Mouse (Mus musculus): ENCODE measurements around the gene Cib4. TPM values are rescaled to one million over a fixed set of nuclear protein-coding genes. Genes with fewer than 3 reads are reported as not detected.
A peak's percentile ranks its signal among the peaks of the same experiment; 100 is the strongest.

Cib4 gene
- polyA plus RNA-seq, 1 experiment from 2014 or later, result not detected

DNA sequence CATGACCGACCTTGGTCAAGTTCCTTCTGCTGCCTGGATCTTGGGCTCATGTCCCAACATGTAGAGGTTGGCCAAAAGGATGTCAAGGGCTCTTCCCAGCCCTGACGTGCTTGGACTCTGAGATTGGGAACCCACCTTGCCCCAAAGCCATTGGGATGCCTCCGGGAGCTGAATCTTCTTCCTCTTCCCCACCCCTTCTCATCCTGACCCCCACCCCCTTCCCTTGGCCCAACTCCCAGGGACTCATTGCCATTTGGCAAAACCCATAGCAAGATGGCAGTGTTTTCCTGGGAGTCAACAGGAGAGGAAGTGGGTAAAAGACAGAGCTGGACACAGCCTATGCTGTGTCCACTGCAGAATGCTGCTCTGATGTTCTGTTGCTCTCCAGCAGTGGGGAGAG lies 43.9 kb upstream of the Cib4 start:
- H3K9me3 ChIP-seq (replicated peaks; ENCODE audit: control insufficient read depth, low read length, poor library complexity, severe bottlenecking), result no peaks in the 10 kb centered on the region
- H3K4me3 ChIP-seq (ENCODE audit: low read depth, low read length), result peak overlapping the region; percentile 73
- no peaks in the 10 kb centered on the region for H3K36me3 ChIP-seq (ENCODE audit: control insufficient read depth, insufficient read depth, low read length)
- ATAC-seq, result no peak
- no peak overlapping the region; the same call in 1 of the 2 replicates for H3K9ac ChIP-seq (ENCODE audit: low read depth, low read length)
- 76% methylated on average over 3 of the region's 3 CpGs for WGBS
- peaks cover 29% of the 10 kb centered on the region for H3K4me1 ChIP-seq (ENCODE audit: control insufficient read depth, insufficient read depth, low read length)
- H3K27ac ChIP-seq (ENCODE audit: low read length), result no peak overlapping the region
- peaks cover 3% of the 10 kb centered on the region; the same call in 1 of the 2 replicates for H3K27me3 ChIP-seq (ENCODE audit: control insufficient read depth, insufficient read depth, low read depth, low read length)
- H3K4me2 ChIP-seq (ENCODE audit: low read length), result peak overlapping the region; percentile 91

DNA sequence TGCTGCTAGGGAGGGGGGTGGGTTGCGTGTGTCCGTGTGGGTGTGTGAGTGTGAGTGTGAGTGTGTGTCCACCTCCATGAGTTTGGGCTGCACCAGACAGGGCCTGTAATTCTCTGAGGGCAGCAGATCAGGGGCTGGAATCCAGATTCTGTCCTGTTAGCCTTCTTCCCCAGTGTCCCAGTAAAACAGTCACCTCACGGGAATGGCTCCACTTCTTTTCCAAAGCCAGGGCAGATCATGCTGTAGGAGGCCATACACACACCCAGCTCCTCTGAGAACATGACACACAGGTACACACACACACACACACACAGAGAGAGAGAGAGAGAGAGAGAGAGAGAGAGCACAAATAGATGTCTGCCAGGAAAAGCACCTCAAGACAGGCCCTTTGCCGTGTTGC lies 43.4 kb upstream of the Cib4 start:
- peaks cover 26% of the 10 kb centered on the region for H3K4me1 ChIP-seq (ENCODE audit: control insufficient read depth, insufficient read depth, low read length)
- H3K9me3 ChIP-seq (replicated peaks; ENCODE audit: control insufficient read depth, low read length, poor library complexity, severe bottlenecking), result no peaks in the 10 kb centered on the region
- WGBS, result 38% methylated on average over 4 of the region's 4 CpGs
- ATAC-seq, result peak; percentile 18; the same call in 1 of the 2 replicates
- H3K27me3 ChIP-seq (ENCODE audit: control insufficient read depth, insufficient read depth, low read depth, low read length), result peaks cover 3% of the 10 kb centered on the region; the same call in 1 of the 2 replicates
- peak overlapping the region; percentile 91 for H3K4me2 ChIP-seq (ENCODE audit: low read length)
- H3K4me3 ChIP-seq (ENCODE audit: low read depth, low read length), result peak overlapping the region; percentile 73
- H3K36me3 ChIP-seq (ENCODE audit: control insufficient read depth, insufficient read depth, low read length), result no peaks in the 10 kb centered on the region
- peak overlapping the region; percentile 85 for H3K9ac ChIP-seq (ENCODE audit: low read depth, low read length)
- no peak overlapping the region for H3K27ac ChIP-seq (ENCODE audit: low read length)

DNA sequence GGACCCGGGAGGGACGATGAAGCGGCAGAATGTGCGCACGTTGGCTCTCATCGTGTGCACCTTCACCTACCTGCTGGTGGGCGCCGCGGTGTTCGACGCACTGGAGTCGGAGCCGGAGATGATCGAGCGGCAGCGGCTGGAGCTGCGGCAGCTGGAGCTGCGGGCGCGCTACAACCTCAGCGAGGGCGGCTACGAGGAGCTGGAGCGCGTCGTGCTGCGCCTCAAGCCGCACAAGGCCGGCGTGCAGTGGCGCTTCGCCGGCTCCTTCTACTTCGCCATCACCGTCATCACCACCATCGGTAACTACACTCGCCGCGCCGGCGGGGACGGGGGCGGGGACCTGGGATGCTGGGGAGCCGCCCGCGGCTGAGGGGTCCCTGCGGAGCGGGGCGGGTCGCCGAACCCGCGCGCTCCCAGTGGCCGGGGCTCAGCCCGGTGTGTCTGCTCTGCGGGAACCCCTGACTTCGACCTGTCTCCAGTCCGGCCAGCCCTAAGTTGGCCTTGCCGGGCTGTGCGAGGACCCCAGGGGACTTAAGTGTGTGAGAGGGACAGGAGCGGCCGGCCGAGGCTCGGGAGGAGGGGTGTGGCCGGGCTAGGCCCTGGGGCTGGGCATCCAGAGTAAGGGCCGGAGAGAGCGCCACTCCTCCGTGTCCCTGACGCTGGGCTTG lies 42.8 kb upstream of the Cib4 start:
- under 1% methylated on average over 67 of the region's 70 CpGs for WGBS
- H3K4me1 ChIP-seq (ENCODE audit: control insufficient read depth, insufficient read depth, low read length), result peaks cover 23% of the 10 kb centered on the region

DNA sequence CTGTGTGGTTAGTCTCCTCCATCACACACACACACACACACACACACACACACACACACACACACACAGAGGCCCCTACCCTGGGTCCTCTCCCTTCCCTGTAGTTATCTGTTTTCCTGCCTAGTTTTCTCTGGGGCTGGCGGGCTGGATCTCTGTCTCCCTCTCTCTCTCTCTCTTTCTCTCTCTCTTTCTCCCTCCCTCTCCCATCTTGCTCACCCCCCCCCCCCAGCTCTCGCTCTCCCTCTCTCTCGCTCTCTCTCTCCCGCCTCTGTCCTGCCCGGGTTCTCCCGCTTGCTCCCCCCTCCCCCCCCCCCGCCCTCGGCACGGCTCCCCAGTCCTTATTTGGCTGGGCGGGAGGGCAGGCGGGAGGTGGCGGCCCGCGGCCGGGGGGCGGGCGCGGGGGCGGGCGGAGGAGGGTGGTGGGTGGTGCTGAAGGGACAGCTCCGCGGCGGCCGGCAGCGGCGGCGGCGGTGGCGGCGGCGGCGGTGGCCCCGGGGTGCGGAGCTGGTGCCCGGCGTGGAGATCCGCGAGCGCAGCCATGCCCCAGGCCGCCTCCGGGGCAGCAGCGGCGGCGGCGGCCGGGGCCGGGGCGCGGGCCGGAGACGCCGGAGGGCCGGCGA lies 42.2 kb upstream of the Cib4 start, which contains the start of gene Kcnk3:
Kcnk3 (plus strand) TSS at position 490 of the 620 bp plus-strand sequence.
- Histone ChIP-seq H3K4me3 (ENCODE audit: low read depth, low read length) (peak within 1 kb of the TSS; percentile 73), H3K36me3 (ENCODE audit: control insufficient read depth, insufficient read depth, low read length) (no peaks in the 10 kb centered on the region), H3K4me1 (ENCODE audit: control insufficient read depth, insufficient read depth, low read length) (peaks cover 21% of the 10 kb centered on the region), H3K9me3 (replicated peaks; ENCODE audit: control insufficient read depth, low read length, poor library complexity, severe bottlenecking) (no peaks in the 10 kb centered on the region), H3K27ac (ENCODE audit: low read length) (peak within 1 kb of the TSS; percentile 86), H3K27me3 (ENCODE audit: control insufficient read depth, insufficient read depth, low read depth, low read length) (peaks cover 3% of the 10 kb centered on the region; the same call in 1 of the 2 replicates), H3K9ac (ENCODE audit: low read depth, low read length) (peak within 1 kb of the TSS; percentile 85), H3K4me2 (ENCODE audit: low read length) (peak within 1 kb of the TSS; percentile 91)
- 0% methylated on average over 2 of the region's 54 CpGs for WGBS
- ATAC-seq, result peak; percentile 69

More for the DNA sequence above, 42.8 kb upstream of the Cib4 start:
- Histone ChIP-seq H3K36me3 (ENCODE audit: control insufficient read depth, insufficient read depth, low read length) (no peaks in the 10 kb centered on the region), H3K27ac (ENCODE audit: low read length) (peak overlapping the region; percentile 86), H3K27me3 (ENCODE audit: control insufficient read depth, insufficient read depth, low read depth, low read length) (peaks cover 3% of the 10 kb centered on the region; the same call in 1 of the 2 replicates), H3K4me2 (ENCODE audit: low read length) (peak overlapping the region; percentile 91), H3K4me3 (ENCODE audit: low read depth, low read length) (peak overlapping the region; percentile 73), H3K9ac (ENCODE audit: low read depth, low read length) (peak overlapping the region; percentile 85), H3K9me3 (replicated peaks; ENCODE audit: control insufficient read depth, low read length, poor library complexity, severe bottlenecking) (no peaks in the 10 kb centered on the region)
- peak; percentile 74 for ATAC-seq

DNA sequence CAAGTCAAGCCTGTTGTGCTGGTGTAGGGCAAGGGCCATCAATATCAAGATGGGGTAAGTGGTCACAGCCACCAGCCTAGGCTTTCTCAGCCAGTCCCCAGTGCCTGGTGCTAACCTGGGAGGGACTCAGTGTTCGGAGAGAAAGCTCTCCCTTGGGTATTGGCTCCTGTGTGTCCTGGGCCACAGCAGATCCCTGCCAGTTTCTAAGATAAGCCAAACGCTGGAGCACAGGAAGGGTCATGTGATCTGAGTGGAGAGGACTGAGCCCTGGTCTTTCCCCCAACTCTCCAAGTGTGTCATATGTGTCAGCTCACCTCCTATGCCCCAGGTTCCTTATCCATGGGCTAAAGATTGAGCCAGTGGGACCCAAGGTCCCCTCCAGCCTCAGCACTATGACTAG lies 41.5 kb upstream of the Cib4 start:
- no peak for ATAC-seq
- Histone ChIP-seq H3K4me2 (ENCODE audit: low read length) (peak overlapping the region; percentile 91), H3K9me3 (replicated peaks; ENCODE audit: control insufficient read depth, low read length, poor library complexity, severe bottlenecking) (no peaks in the 10 kb centered on the region), H3K9ac (ENCODE audit: low read depth, low read length) (no peak overlapping the region; the same call in 1 of the 2 replicates), H3K27ac (ENCODE audit: low read length) (no peak overlapping the region), H3K4me1 (ENCODE audit: control insufficient read depth, insufficient read depth, low read length) (peaks cover 21% of the 10 kb centered on the region), H3K4me3 (ENCODE audit: low read depth, low read length) (peak overlapping the region; percentile 73), H3K27me3 (ENCODE audit: control insufficient read depth, insufficient read depth, low read depth, low read length) (peaks cover 3% of the 10 kb centered on the region; the same call in 1 of the 2 replicates), H3K36me3 (ENCODE audit: control insufficient read depth, insufficient read depth, low read length) (no peaks in the 10 kb centered on the region)
- WGBS, result 23% methylated on average over 2 of the region's 2 CpGs

DNA sequence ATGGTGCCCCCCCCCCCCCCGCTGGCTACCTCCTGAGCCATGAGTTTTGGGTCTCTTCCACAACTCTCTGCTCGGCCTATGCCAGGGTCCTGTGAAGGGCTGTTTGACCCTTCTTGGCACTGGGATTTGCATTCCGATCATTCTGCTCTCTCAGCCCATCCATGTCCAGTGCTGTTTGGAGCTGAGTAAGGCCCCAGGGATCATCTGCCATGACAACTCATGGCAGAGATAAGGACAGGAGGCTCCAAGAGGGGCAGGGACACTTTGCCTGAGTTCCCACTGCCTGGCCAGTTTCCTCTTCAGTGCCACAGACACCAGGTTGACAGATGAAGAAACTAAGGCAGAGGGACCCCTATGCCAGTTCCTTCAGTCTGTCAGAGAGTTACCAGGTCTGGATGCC lies 41.0 kb upstream of the Cib4 start:
- Histone ChIP-seq H3K4me2 (ENCODE audit: low read length) (no peak overlapping the region), H3K27ac (ENCODE audit: low read length) (no peak overlapping the region), H3K9ac (ENCODE audit: low read depth, low read length) (no peak overlapping the region)

GRCm38 (mm10) chr5:30582017-30582416 lies 36.4 kb upstream of the Cib4 start:
- no peak overlapping the region for H3K4me2 ChIP-seq (ENCODE audit: low read length)
- H3K27ac ChIP-seq (ENCODE audit: low read length), result no peak overlapping the region
- H3K4me3 ChIP-seq (ENCODE audit: low read depth, low read length), result no peak overlapping the region
- ATAC-seq, result no peak
- H3K27me3 ChIP-seq (ENCODE audit: control insufficient read depth, insufficient read depth, low read depth, low read length), result no peaks in the 10 kb centered on the region
- no peak overlapping the region for H3K9ac ChIP-seq (ENCODE audit: low read depth, low read length)
- 85% methylated on average over 5 of the region's 5 CpGs for WGBS
- H3K9me3 ChIP-seq (replicated peaks; ENCODE audit: control insufficient read depth, low read length, poor library complexity, severe bottlenecking), result no peaks in the 10 kb centered on the region
- no peaks in the 10 kb centered on the region for H3K36me3 ChIP-seq (ENCODE audit: control insufficient read depth, insufficient read depth, low read length)
- H3K4me1 ChIP-seq (ENCODE audit: control insufficient read depth, insufficient read depth, low read length), result no peaks in the 10 kb centered on the region; the same call in 1 of the 2 replicates

More for the DNA sequence above, 41.0 kb upstream of the Cib4 start:
- ATAC-seq, result no peak
- Histone ChIP-seq H3K36me3 (ENCODE audit: control insufficient read depth, insufficient read depth, low read length) (no peaks in the 10 kb centered on the region), H3K4me1 (ENCODE audit: control insufficient read depth, insufficient read depth, low read length) (peaks cover 21% of the 10 kb centered on the region), H3K27me3 (ENCODE audit: control insufficient read depth, insufficient read depth, low read depth, low read length) (peaks cover 3% of the 10 kb centered on the region; the same call in 1 of the 2 replicates), H3K9me3 (replicated peaks; ENCODE audit: control insufficient read depth, low read length, poor library complexity, severe bottlenecking) (no peaks in the 10 kb centered on the region), H3K4me3 (ENCODE audit: low read depth, low read length) (no peak overlapping the region)
- 83% methylated on average over 3 of the region's 3 CpGs for WGBS

DNA sequence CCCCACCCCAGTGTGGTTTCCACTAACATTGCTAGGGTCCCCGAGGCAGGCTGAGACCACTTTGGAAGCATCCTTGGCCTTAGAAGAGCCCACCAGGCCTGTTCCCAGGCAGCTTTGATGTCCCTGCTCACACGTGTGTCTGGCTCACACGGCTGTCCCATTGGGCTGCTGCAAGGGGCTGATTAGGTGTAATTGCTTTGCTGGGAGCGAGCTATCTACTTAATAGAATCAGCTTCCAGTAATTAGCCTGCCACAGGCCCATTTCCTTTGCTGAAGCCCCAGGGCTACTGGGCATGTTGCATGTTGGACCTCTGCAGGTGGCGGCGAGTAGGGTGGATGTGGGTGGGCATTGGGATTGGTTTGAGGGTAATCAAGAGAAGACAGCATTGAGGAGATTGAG lies 35.1 kb upstream of the Cib4 start:
- H3K27me3 ChIP-seq (ENCODE audit: control insufficient read depth, insufficient read depth, low read depth, low read length), result no peaks in the 10 kb centered on the region
- H3K27ac ChIP-seq (ENCODE audit: low read length), result no peak overlapping the region
- H3K4me1 ChIP-seq (ENCODE audit: control insufficient read depth, insufficient read depth, low read length), result no peaks in the 10 kb centered on the region
- ATAC-seq, result no peak
- 52% methylated on average over 6 of the region's 6 CpGs for WGBS
- no peak overlapping the region for H3K4me3 ChIP-seq (ENCODE audit: low read depth, low read length)
- no peak overlapping the region for H3K9ac ChIP-seq (ENCODE audit: low read depth, low read length)
- no peak overlapping the region for H3K4me2 ChIP-seq (ENCODE audit: low read length)
- H3K36me3 ChIP-seq (ENCODE audit: control insufficient read depth, insufficient read depth, low read length), result no peaks in the 10 kb centered on the region
- no peaks in the 10 kb centered on the region for H3K9me3 ChIP-seq (replicated peaks; ENCODE audit: control insufficient read depth, low read length, poor library complexity, severe bottlenecking)

Measured in midbrain, embryonic 16.5 days (tissue).